Mouse (Mus musculus) kidney, embryonic 14.5 days (tissue): ENCODE results near the gene Cyp26b1. TPM values are rescaled to one million over a fixed set of nuclear protein-coding genes. Genes with fewer than 3 reads are reported as not detected.

Experiments
- ATAC-seq: fragments of 200-750 bp; cut with Nextera tagmentation; 2 replicates; pipeline ENCODE4 v1.8.0; 2017; ENCODE audit warnings: moderate number of reproducible peaks, mild to moderate bottlenecking, moderate TSS enrichment, moderate library complexity; ENCODE audit not compliant: low FRiP score, low TSS enrichment
- H3K27ac ChIP-seq: fragments of 300-500 bp; sonication (generic); 2 replicates; pipeline ENCODE4 v1.5.1; 2014; ENCODE audit warnings: low read depth, mild to moderate bottlenecking, low read length, moderate library complexity, mixed read lengths
- H3K27me3 ChIP-seq: fragments of 300-500 bp; sonication (generic); 2 replicates; pipeline ENCODE4 v1.6.1; 2014; ENCODE audit warnings: mild to moderate bottlenecking, low read length; ENCODE audit not compliant: control insufficient read depth, insufficient read depth
- H3K36me3 ChIP-seq: fragments of 300-500 bp; sonication (generic); 2 replicates; pipeline ENCODE4 v1.6.1; 2014; ENCODE audit warnings: low read length, mixed read lengths; ENCODE audit not compliant: control insufficient read depth, insufficient read depth
- H3K4me1 ChIP-seq: fragments of 300-500 bp; sonication (generic); 2 replicates; pipeline ENCODE4 v1.6.1; 2014; ENCODE audit warnings: low read length, mixed read lengths; ENCODE audit not compliant: control insufficient read depth, insufficient read depth
- H3K4me2 ChIP-seq: fragments of 300-500 bp; sonication (generic); replicated peaks from 2 replicates; pipeline ENCODE4 v1.6.1; 2014; ENCODE audit warnings: low read depth, mild to moderate bottlenecking, low read length
- H3K4me3 ChIP-seq: fragments of 300-500 bp; sonication (generic); 2 replicates; pipeline ENCODE4 v1.5.1; 2014; ENCODE audit warnings: mild to moderate bottlenecking, low read length
- H3K9ac ChIP-seq: fragments of 300-500 bp; sonication (generic); 2 replicates; pipeline ENCODE4 v1.6.1; 2014; ENCODE audit warnings: low read depth, mild to moderate bottlenecking, low read length, moderate library complexity
- H3K9me3 ChIP-seq: fragments of 300-500 bp; sonication (generic); 2 replicates; pipeline ENCODE4 v1.6.1; 2016; ENCODE audit warnings: low read length; ENCODE audit not compliant: control insufficient read depth
- WGBS: fragments of 180-500 bp; shearing (Covaris S2); extraction: QIAGEN DNeasy Blood & Tissue Kit; methylation state at CpG from one replicate; pipeline ENCODE4 v1.1.7; 2014; 5-methylcytosine and 5-hydroxymethylcytosine counted together
- polyA plus RNA-seq: library from polyadenylated mRNA; unstranded; fragments of >200 nt; fragmentation: Nextera tagmentation; extraction: Ambion mirVana; gene quantifications from 2 replicates; pipeline ENCODE4 v1.2.1, GENCODE M21; 2014

Gene Cyp26b1
- polyA plus RNA-seq, 1 experiment from 2014 or later = 6.7 TPM

GRCm38 (mm10) chr6:84589742-84590686, 3.7 kb downstream of the Cyp26b1 start:
- Histone ChIP-seq H3K4me2 (peak overlapping the region; percentile 6), H3K27me3 (peaks cover 67% of the 10 kb centered on the region), H3K9me3 (no peaks in the 10 kb centered on the region), H3K27ac (no peak overlapping the region), H3K4me3 (0 out of 2 replicates have a peak overlapping the region, but pooled peaks have one; percentile 6), H3K36me3 (no peaks in the 10 kb centered on the region), H3K9ac (no peak overlapping the region), H3K4me1 (peaks cover 20% of the 10 kb centered on the region)
- ATAC-seq = peak; percentile 74; the same call in 1 of the 2 replicates
- whole genome bisulfite sequencing = 4% methylated on average over 39 of the region's 39 CpGs

DNA sequence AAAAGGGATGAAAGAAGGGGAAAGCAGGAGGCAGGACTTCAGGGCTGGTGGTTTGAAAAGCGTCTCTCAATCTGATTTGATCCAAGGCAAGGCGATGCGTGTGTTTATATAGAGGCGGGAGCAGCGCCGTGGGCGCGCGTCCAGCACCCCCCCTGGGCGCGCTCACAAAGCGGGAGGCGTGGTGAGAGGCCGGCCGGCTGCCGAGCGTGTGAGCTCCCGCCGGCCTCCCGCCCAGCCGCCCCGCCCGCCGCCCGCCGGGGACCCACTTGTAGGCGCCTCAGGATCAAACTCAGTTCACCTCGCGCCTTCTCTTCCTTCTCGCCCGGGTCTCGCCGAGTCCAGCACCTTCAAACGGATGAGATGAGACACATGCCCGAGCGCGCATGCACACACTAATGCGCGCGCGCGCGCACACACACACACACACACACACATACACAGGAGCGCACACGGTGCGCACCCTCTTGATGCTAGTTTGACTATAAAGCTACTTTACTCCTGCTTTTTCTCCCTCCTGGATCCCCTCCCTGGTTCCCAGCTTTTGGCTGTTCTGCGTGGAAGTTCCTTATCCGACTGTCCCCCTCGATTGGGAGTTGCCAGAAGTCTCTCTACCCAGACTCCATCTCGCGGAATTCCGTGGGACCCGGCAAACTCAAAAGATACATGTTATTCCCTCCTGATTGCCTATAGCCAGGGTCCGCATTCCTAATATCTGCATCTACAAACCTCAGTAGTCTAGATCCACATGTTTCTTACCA, 4.6 kb downstream of the Cyp26b1 start:
- H3K4me3 ChIP-seq = peak overlapping the region; percentile 48
- no peaks in the 10 kb centered on the region for H3K36me3 ChIP-seq
- H3K4me1 ChIP-seq = peaks cover 29% of the 10 kb centered on the region
- H3K4me2 ChIP-seq = peak overlapping the region; percentile 57
- H3K27me3 ChIP-seq = peaks cover 71% of the 10 kb centered on the region
- ATAC-seq = peak; percentile 14; the same call in 1 of the 2 replicates
- WGBS = 1% methylated on average over 54 of the region's 54 CpGs
- H3K27ac ChIP-seq = no peak overlapping the region
- H3K9ac ChIP-seq = no peak overlapping the region
- H3K9me3 ChIP-seq = no peaks in the 10 kb centered on the region

- Histone ChIP-seq H3K27me3 (peaks cover 78% of the 10 kb centered on the region), H3K9ac (peak overlapping the region; percentile 47), H3K4me2 (peak overlapping the region; percentile 57), H3K36me3 (no peaks in the 10 kb centered on the region), H3K4me1 (peaks cover 34% of the 10 kb centered on the region), H3K4me3 (peak overlapping the region; percentile 48), H3K9me3 (no peaks in the 10 kb centered on the region), H3K27ac (no peak overlapping the region)
- under 1% methylated on average over 41 of the region's 41 CpGs for WGBS
- no peak for ATAC-seq
Observed at GRCm38 (mm10) chr6:84588221-84588894, 5.3 kb downstream of the Cyp26b1 start.

GRCm38 (mm10) chr6:84587471-84588101, 6.1 kb downstream of the Cyp26b1 start:
- ATAC-seq = no peak
- WGBS = under 1% methylated on average over 51 of the region's 51 CpGs
- no peak overlapping the region for H3K27ac ChIP-seq
- H3K4me2 ChIP-seq = peak overlapping the region; percentile 57
- peaks cover 39% of the 10 kb centered on the region for H3K4me1 ChIP-seq
- no peaks in the 10 kb centered on the region for H3K9me3 ChIP-seq
- no peaks in the 10 kb centered on the region for H3K36me3 ChIP-seq
- H3K27me3 ChIP-seq = peaks cover 85% of the 10 kb centered on the region
- H3K9ac ChIP-seq = peak overlapping the region; percentile 47; the same call in 1 of the 2 replicates
- peak overlapping the region; percentile 48 for H3K4me3 ChIP-seq

DNA sequence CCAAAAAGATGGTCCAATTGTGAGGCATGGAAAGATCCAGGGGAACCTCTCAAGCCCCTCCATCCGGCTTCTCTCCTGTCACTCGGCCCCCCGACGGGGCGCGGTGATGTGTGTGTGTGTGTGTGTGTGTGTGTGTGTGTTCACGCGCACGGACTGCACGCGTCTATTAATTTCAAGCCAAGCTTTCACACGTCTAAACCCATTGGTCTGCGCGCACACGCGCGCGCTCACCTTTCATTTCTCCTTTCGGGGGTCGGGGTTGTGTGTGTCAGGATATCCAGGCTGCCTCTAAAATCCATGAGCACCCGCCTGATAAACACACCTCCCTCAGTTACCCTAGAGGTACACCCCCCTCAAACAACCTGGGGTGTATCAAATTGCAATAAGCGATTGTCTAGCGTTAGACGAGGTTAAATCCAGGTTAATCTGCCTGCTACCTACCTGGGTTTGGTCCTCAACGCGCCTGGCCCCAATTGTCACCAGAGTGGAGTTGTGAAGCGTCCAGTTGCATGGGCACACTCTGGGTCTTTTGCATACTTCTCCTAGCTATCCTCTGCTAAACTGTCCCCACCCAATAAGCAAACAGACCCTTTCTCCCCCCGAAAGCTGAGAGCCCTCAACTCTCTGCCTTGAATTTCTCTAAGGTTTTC, 7.0 kb downstream of the Cyp26b1 start:
- peak overlapping the region; percentile 48 for H3K4me3 ChIP-seq
- peaks cover 85% of the 10 kb centered on the region for H3K27me3 ChIP-seq
- H3K9me3 ChIP-seq = no peaks in the 10 kb centered on the region
- H3K4me1 ChIP-seq = peaks cover 42% of the 10 kb centered on the region
- no peak overlapping the region for H3K27ac ChIP-seq
- WGBS = under 1% methylated on average over 28 of the region's 28 CpGs
- H3K9ac ChIP-seq = peak overlapping the region; percentile 47; the same call in 1 of the 2 replicates
- no peaks in the 10 kb centered on the region for H3K36me3 ChIP-seq
- peak overlapping the region; percentile 57 for H3K4me2 ChIP-seq
- no peak for ATAC-seq

DNA sequence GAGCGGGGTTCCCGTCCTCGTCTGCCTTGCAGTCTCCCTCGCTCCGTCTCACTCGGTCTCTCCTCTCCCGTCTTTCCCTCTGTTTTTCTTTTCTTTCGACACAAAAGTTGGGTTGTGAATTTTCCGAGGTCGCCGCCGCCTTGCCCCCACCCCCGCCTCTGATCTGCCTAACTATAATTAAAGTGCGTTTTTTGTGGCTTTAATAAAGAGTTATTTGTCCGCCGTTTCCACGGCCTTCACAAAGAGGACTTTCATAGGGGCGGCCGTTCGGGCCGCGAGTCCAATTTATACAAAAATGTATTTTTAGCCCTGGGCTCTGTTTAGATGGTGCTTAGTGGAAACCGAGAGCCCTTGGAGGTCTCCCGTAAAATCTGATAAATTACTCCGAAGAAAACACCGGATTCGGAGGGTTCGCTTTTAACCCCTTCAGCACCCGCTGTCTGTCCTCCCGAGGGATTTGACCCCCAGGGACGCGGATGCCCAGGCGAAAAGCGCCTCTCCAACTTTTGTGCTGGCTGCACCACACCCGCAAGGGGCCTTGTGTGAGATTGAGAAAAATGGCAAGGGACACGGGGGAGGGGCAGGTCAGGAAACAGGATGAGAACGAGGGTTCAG, 7.9 kb downstream of the Cyp26b1 start:
- peaks cover 87% of the 10 kb centered on the region for H3K27me3 ChIP-seq
- H3K9me3 ChIP-seq = no peaks in the 10 kb centered on the region
- under 1% methylated on average over 37 of the region's 37 CpGs for WGBS
- ATAC-seq = no peak
- H3K4me2 ChIP-seq = peak overlapping the region; percentile 57
- no peaks in the 10 kb centered on the region for H3K36me3 ChIP-seq
- peak overlapping the region; percentile 48 for H3K4me3 ChIP-seq
- peaks cover 44% of the 10 kb centered on the region for H3K4me1 ChIP-seq
- peak overlapping the region; percentile 37; the same call in 1 of the 2 replicates for H3K9ac ChIP-seq
- H3K27ac ChIP-seq = no peak overlapping the region; the same call in 1 of the 2 replicates

DNA sequence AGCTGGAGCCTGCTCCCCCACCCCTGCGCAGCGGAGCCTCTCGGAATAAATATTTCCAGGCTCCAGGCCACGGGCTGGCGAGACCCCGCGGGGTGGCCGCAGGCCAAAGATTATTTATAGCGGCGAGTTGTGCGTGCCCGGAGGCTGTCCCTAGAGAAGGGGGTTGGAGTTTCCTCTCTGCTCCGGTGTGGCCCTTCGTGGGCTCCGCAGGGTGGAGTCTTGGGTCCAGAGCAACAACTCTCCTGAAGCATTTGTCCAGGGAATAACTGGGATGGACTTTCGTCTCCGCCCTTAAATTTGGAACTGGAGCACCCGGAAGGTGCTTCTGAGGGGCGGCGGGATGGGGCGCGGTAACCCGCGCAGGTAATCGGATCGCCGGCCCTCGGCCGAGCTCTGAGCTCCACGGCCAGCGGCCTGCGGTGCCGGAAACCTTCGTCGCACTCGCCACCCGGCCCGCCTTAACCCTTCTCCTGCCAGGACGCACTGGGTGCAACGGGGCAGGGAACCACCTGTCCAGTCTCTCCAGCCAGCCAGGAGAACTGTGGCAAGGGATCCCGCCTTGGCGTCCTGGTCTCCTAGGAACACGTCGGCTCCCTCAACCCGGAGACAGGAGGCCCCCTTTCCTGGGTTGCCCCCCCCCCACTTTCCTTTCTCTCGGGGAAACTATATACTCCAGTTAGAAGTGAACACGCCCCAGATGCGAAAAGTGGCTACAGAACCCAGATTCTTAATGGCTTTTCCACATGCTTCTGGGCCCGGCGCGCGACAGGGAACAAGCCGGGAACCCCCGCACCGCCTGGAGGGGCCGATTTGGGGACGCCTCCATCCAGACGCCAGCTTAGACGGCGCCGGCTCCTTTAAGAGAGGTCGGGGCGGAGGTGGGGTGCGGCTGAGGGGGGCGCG, 8.7 kb downstream of the Cyp26b1 start:
- peak overlapping the region; percentile 57 for H3K4me2 ChIP-seq
- H3K36me3 ChIP-seq = no peaks in the 10 kb centered on the region
- H3K27ac ChIP-seq = no peak overlapping the region
- no peak for ATAC-seq
- H3K4me3 ChIP-seq = peak overlapping the region; percentile 48
- peaks cover 44% of the 10 kb centered on the region for H3K4me1 ChIP-seq
- H3K9me3 ChIP-seq = no peaks in the 10 kb centered on the region
- peaks cover 93% of the 10 kb centered on the region for H3K27me3 ChIP-seq
- WGBS = under 1% methylated on average over 66 of the region's 66 CpGs
- peak overlapping the region; percentile 37 for H3K9ac ChIP-seq
